Mouse (Mus musculus): ENCODE measurements around the gene Fkbp4.

DNA sequence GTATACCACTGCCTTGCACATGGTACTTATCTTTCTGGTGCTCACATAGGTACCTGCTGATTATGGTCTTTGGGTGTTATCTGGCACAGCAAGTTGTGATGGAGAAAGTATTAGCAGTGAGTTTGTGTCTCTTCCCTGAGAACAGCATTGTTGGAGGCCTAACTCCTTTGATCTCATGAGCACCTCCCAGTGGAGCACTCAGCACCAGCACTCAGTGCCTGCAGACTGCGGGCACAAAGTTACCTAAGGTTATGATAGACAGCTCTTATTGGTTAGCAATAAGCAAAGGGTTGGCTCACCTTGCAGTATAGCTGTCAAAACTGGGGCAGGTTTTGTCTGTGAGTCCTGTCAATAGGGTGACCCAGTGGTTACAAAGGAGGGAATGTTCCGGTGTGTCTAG lies 1.8 kb upstream of the Fkbp4 start:
- TF ChIP-seq GATA1 (IDR thresholded peaks at IDR 0.05; ENCODE audit: low read length): no peak
- no peak for TF ChIP-seq TAL1 (IDR thresholded peaks at IDR 0.05; ENCODE audit: low read length)
